Mouse (Mus musculus): ENCODE measurements around the gene Fam76a. TPM values are rescaled to one million over a fixed set of nuclear protein-coding genes. Genes with fewer than 3 reads are reported as not detected.

The Fam76a gene
- polyA plus RNA-seq, 1 experiment: 16.4 TPM

DNA sequence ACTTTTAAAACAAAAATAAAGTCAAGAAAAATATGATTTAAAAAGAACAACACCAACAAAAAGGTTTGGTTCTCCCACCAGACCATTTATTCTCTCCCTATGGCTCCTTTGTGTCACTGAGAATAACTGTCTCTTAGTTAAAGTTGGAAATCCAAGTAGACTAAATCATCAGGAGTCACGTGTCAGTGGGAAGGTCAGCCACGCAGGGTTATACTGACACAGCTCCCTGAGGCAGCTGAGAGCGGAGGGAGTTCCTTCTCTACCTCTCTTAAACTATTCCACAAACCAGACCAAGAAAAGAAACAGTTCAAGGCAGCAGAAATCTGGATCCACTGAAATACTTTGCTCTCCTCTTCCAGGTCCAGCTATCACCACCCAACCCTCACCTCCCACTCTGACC, 51.2 kb downstream of the Fam76a start:
- TF ChIP-seq GATA1 (IDR thresholded peaks at IDR 0.05; ENCODE audit: low read length): no peak

DNA sequence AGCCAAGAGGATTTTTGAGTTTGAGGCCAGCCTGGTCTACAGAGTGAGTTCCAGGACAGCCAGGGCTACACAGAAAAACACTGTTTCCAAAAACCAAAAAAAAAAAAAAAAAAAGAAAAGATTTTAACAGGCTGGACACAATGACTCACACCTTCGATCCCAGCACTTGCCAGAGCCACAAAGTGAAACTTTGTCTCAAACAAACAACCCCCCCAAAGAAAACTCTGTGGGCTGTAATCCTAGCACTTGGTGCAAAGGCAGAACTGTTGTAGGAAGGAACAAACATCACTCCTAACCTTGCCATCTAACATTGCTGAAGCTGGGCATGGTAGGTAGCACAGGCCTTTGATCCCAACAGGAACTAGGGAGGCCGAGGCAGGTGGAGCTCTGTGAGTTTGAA, 57.5 kb downstream of the Fam76a start:
- no peak for TF ChIP-seq GATA1 (IDR thresholded peaks at IDR 0.05; ENCODE audit: low read length)

DNA sequence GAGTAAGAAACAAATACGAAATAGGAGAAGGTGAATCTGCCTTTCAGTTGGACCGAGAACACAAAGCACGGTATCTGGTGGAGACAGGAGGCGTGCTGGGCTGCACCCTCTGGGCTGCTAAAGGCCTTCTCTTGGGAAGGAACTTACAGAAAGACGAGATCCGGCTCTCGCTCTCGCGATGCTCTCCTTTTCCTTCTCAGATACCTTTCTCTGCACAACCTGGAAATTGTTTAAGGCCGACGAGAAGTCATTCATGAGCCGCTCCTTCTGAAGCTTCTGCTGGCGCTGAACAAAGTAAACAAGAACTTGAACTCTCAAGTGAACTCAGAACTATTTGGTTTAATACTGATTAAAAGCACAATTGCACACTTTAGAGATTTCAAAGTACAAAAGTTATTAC, 59.3 kb downstream of the Fam76a start:
- no peak for TF ChIP-seq GATA1 (IDR thresholded peaks at IDR 0.05; ENCODE audit: low read length)

DNA sequence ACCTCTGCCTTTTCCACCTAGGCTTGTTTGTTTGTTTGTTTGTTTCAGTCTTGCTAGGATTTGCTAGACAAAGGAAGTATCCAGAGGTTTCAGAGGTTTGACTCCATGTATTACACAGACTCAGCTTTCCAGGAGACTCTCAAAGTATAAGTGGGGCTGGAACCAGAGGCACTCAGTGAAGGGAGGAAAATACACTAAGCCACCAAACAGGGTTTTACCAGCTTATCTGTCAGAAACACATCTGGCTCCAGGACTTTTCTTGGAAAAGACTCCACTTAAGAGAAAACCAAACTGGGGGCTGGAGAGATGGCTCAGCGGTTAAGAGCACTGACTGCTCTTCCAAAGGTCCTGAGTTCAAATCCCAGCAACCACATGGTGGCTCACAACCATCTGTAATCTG, 61.5 kb downstream of the Fam76a start:
- TF ChIP-seq GATA1 (IDR thresholded peaks at IDR 0.05; ENCODE audit: low read length): no peak

Other genes with a start within 250 kb of the Fam76a start
- gene Xkr8, start 190.0 kb downstream of the Fam76a start, polyA plus RNA-seq (2012): 0.70 and 0.84 TPM in 2 replicates
- 0.08 TPM in 2 replicates for gene Smpdl3b, start 165.3 kb downstream of the Fam76a start, polyA plus RNA-seq (2012)
- 86.1 and 88.1 TPM in 2 replicates for gene Rpa2, start 154.2 kb downstream of the Fam76a start, polyA plus RNA-seq (2012)
- gene Themis2, start 126.2 kb downstream of the Fam76a start, polyA plus RNA-seq (2012): not detected in 2 replicates
- gene Ppp1r8, start 79.4 kb downstream of the Fam76a start, polyA plus RNA-seq (2012): 59.8 and 60.6 TPM in 2 replicates
- 6.6 and 7.0 TPM in 2 replicates for gene Stx12, start 38.0 kb downstream of the Fam76a start, polyA plus RNA-seq (2012)
- gene Fgr, start 51.5 kb upstream of the Fam76a start, polyA plus RNA-seq (2012): not detected in 2 replicates
- 21.6 and 23.9 TPM in 2 replicates for gene Ahdc1, start 88.7 kb upstream of the Fam76a start, polyA plus RNA-seq (2012)
- gene Wasf2, start 207.9 kb upstream of the Fam76a start, polyA plus RNA-seq (2012): 50.3 and 57.3 TPM in 2 replicates